Mouse (Mus musculus) forebrain, embryonic 14.5 days (tissue): ENCODE results near the gene Bmi1. TPM values are rescaled to one million over a fixed set of nuclear protein-coding genes. Genes with fewer than 3 reads are reported as not detected.

ENCODE experiments used
- ATAC-seq: fragments of 200-750 bp; cut with Nextera tagmentation; 2 replicates; pipeline ENCODE4 v1.8.0; 2017; ENCODE audit warnings: mild to moderate bottlenecking, moderate library complexity
- DNase-seq: peaks from one replicate; pipeline ENCODE4 v3.0.0-alpha.2; 2015; ENCODE audit warnings: low spot score
- H3K27ac ChIP-seq: fragments of 300-500 bp; sonication (generic); 2 replicates; pipeline ENCODE4 v1.5.1; 2014; ENCODE audit warnings: low read depth, mild to moderate bottlenecking, control low read depth, low read length, moderate library complexity
- H3K27me3 ChIP-seq: fragments of 300-500 bp; sonication (generic); replicated peaks from 2 replicates; pipeline ENCODE4 v1.6.1; 2014; ENCODE audit warnings: low read length, control low read depth, mixed read lengths; ENCODE audit not compliant: control insufficient read depth, insufficient read depth
- H3K36me3 ChIP-seq: fragments of 300-500 bp; sonication (generic); 2 replicates; pipeline ENCODE4 v1.6.1; 2014; ENCODE audit warnings: low read length, control low read depth; ENCODE audit not compliant: control insufficient read depth, insufficient read depth
- H3K4me1 ChIP-seq: fragments of 300-500 bp; sonication (generic); 2 replicates; pipeline ENCODE4 v1.6.1; 2014; ENCODE audit warnings: antibody characterized with exemption, low read length, control low read depth; ENCODE audit not compliant: control insufficient read depth, insufficient read depth
- H3K4me2 ChIP-seq: fragments of 300-500 bp; sonication (generic); 2 replicates; pipeline ENCODE4 v1.6.1; 2014; ENCODE audit warnings: mild to moderate bottlenecking, control low read depth, low read length
- H3K4me3 ChIP-seq: fragments of 300-500 bp; sonication (generic); 2 replicates; pipeline ENCODE4 v1.5.1; 2014; ENCODE audit warnings: low read depth, low read length, control low read depth
- H3K9ac ChIP-seq: fragments of 300-500 bp; sonication (generic); 2 replicates; pipeline ENCODE4 v1.6.1; 2014; ENCODE audit warnings: mild to moderate bottlenecking, low read length, control low read depth, moderate library complexity
- H3K9me3 ChIP-seq: fragments of 300-500 bp; sonication (generic); replicated peaks from 2 replicates; pipeline ENCODE4 v1.6.1; 2016; ENCODE audit warnings: low read length, control low read depth, mixed read lengths; ENCODE audit not compliant: control insufficient read depth
- WGBS: fragments of 180-500 bp; shearing (Covaris S2); extraction: QIAGEN DNeasy Blood & Tissue Kit; methylation state at CpG from one replicate; pipeline ENCODE4 v1.1.7; 2014; 5-methylcytosine and 5-hydroxymethylcytosine counted together
- polyA plus RNA-seq: library from polyadenylated mRNA; unstranded; fragments of >200 nt; fragmentation: Nextera tagmentation; extraction: Ambion mirVana; gene quantifications from 2 replicates; pipeline ENCODE4 v1.2.1, GENCODE M21; 2014

Gene Bmi1
- polyA plus RNA-seq, 1 experiment from 2014 or later, result 45.8 TPM

GRCm38 (mm10) chr2:18725880-18726279, 49.1 kb downstream of the Bmi1 start:
- Histone ChIP-seq H3K27ac (no peak overlapping the region), H3K36me3 (no peaks in the 10 kb centered on the region), H3K9me3 (no peaks in the 10 kb centered on the region), H3K4me3 (no peak overlapping the region), H3K27me3 (0 out of 2 replicates have a peak, but pooled peaks cover 2% of the 10 kb centered on the region), H3K4me2 (no peak overlapping the region), H3K4me1 (no peaks in the 10 kb centered on the region), H3K9ac (no peak overlapping the region)
- DNase-seq, result no peak
- no peak for ATAC-seq
- 81% methylated on average over 4 of the region's 4 CpGs for WGBS

GRCm38 (mm10) chr2:18731718-18732117, 54.9 kb downstream of the Bmi1 start:
- H3K4me1 ChIP-seq, result peaks cover 6% of the 10 kb centered on the region; the same call in 1 of the 2 replicates
- 17% methylated on average over 9 of the region's 9 CpGs for WGBS
- no peak overlapping the region for H3K27ac ChIP-seq
- peak; percentile 77 for DNase-seq
- no peak overlapping the region for H3K9ac ChIP-seq
- H3K27me3 ChIP-seq, result no peaks in the 10 kb centered on the region; the same call in 1 of the 2 replicates
- H3K4me3 ChIP-seq, result no peak overlapping the region
- ATAC-seq, result peak; percentile 87
- H3K9me3 ChIP-seq, result no peaks in the 10 kb centered on the region
- 0 out of 2 replicates have a peak overlapping the region, but pooled peaks have one; percentile 21 for H3K4me2 ChIP-seq
- H3K36me3 ChIP-seq, result no peaks in the 10 kb centered on the region

GRCm38 (mm10) chr2:18734394-18735127, 57.7 kb downstream of the Bmi1 start:
- 26% methylated on average over 5 of the region's 5 CpGs for WGBS
- Histone ChIP-seq H3K4me1 (peaks cover 6% of the 10 kb centered on the region; the same call in 1 of the 2 replicates), H3K27me3 (no peaks in the 10 kb centered on the region; the same call in 1 of the 2 replicates), H3K4me2 (no peak overlapping the region), H3K4me3 (no peak overlapping the region), H3K27ac (no peak overlapping the region), H3K9ac (no peak overlapping the region), H3K9me3 (no peaks in the 10 kb centered on the region), H3K36me3 (no peaks in the 10 kb centered on the region)
- peak; percentile 33 for DNase-seq
- ATAC-seq, result no peak

Other genes with a start within 250 kb of the Bmi1 start
- gene Commd3, start 4.6 kb upstream of the Bmi1 start, polyA plus RNA-seq, result 291 TPM in 2 replicates
- 0.09 and 0.18 TPM in 2 replicates for gene Spag6, start 17.0 kb downstream of the Bmi1 start, polyA plus RNA-seq